Mouse (Mus musculus) hindbrain, postnatal 0 days (tissue): ENCODE results near the gene Gm20812. TPM values are rescaled to one million over a fixed set of nuclear protein-coding genes. Genes with fewer than 3 reads are reported as not detected.
"Not testable (repeated sequence)": the region's sequence is repeated elsewhere in the genome, so short reads cannot be mapped to it uniquely, and the experiment has no call there.

Source experiments
- ATAC-seq: fragments of 200-750 bp; cut with Nextera tagmentation; 2 replicates; pipeline ENCODE4 v1.8.0; 2017; ENCODE audit warnings: mild to moderate bottlenecking, moderate TSS enrichment, moderate library complexity
- DNase-seq: peaks from one replicate; pipeline ENCODE4 v3.0.0-alpha.2; 2015; ENCODE audit warnings: low spot score
- H3K27ac ChIP-seq: fragments of 300-500 bp; sonication (generic); 2 replicates; pipeline ENCODE4 v1.5.1; 2014; ENCODE audit warnings: mild to moderate bottlenecking
- H3K27me3 ChIP-seq: fragments of 300-500 bp; sonication (generic); 2 replicates; pipeline ENCODE4 v1.6.1; 2014; ENCODE audit warnings: low read length, mixed read lengths; ENCODE audit not compliant: insufficient read depth
- H3K36me3 ChIP-seq: fragments of 300-500 bp; sonication (generic); 2 replicates; pipeline ENCODE4 v1.6.1; 2014; ENCODE audit warnings: low read length, mixed read lengths; ENCODE audit not compliant: insufficient read depth
- H3K4me1 ChIP-seq: fragments of 300-500 bp; sonication (generic); 2 replicates; pipeline ENCODE4 v1.6.1; 2014; ENCODE audit warnings: antibody characterized with exemption, low read length, mixed read lengths; ENCODE audit not compliant: insufficient read depth
- H3K4me2 ChIP-seq: fragments of 300-500 bp; sonication (generic); 2 replicates; pipeline ENCODE4 v1.6.1; 2014; ENCODE audit warnings: low read depth, mild to moderate bottlenecking, low read length, moderate library complexity, mixed read lengths
- H3K4me3 ChIP-seq: fragments of 300-500 bp; sonication (generic); 2 replicates; pipeline ENCODE4 v1.5.1; 2014; ENCODE audit warnings: low read length
- H3K9ac ChIP-seq: fragments of 300-500 bp; sonication (generic); replicated peaks from 2 replicates; pipeline ENCODE4 v1.6.1; 2014; ENCODE audit warnings: mild to moderate bottlenecking, low read length, moderate library complexity, mixed read lengths
- H3K9me3 ChIP-seq: fragments of 300-500 bp; sonication (generic); 2 replicates; pipeline ENCODE4 v1.6.1; 2016; ENCODE audit warnings: low read length, mixed read lengths
- WGBS: fragments of 180-500 bp; shearing (Covaris S2); extraction: QIAGEN DNeasy Blood & Tissue Kit; methylation state at CpG from one replicate; pipeline ENCODE4 v1.1.7; 2014; 5-methylcytosine and 5-hydroxymethylcytosine counted together
- polyA plus RNA-seq: library from polyadenylated mRNA; unstranded; fragments of >200 nt; fragmentation: Nextera tagmentation; extraction: Ambion mirVana; gene quantifications from 2 replicates; pipeline ENCODE4 v1.2.1, GENCODE M21; 2015
- total RNA-seq: library from RNA; depleted of rRNA; stranded (reverse); fragments of >200 nt; gene quantifications from 2 replicates; pipeline ENCODE4 v1.2.3, GENCODE M21; 2014; rRNA removed

The Gm20812 gene
- total RNA-seq: not detected in 2 replicates
- polyA plus RNA-seq: not detected in 2 replicates

GRCm38 (mm10) chrY:12381681-12382080 is at the start of gene Gm20812:
Gene Gm20812, plus strand, starts transcription at chrY:12381981.
- WGBS: no CpG with 5 or more reads among the region's 3 CpGs
- H3K4me3 ChIP-seq, H3K36me3 ChIP-seq, H3K9ac ChIP-seq, H3K27me3 ChIP-seq, ATAC-seq, H3K9me3 ChIP-seq, H3K27ac ChIP-seq, H3K4me1 ChIP-seq, DNase-seq, H3K4me2 ChIP-seq: not testable (repeated sequence)

Other genes with a start within 250 kb of the Gm20812 start
- gene Gm29554, start 108.0 kb upstream of the Gm20812 start, total RNA-seq: not detected in 2 replicates
- not detected in 2 replicates for gene Gm29554, start 108.0 kb upstream of the Gm20812 start, polyA plus RNA-seq